Mouse (Mus musculus): ENCODE data around the gene Spef2.
"Not testable (repeated sequence)": the region's sequence is repeated elsewhere in the genome, so short reads cannot be mapped to it uniquely, and the experiment has no call there.

Gene Spef2

DNA sequence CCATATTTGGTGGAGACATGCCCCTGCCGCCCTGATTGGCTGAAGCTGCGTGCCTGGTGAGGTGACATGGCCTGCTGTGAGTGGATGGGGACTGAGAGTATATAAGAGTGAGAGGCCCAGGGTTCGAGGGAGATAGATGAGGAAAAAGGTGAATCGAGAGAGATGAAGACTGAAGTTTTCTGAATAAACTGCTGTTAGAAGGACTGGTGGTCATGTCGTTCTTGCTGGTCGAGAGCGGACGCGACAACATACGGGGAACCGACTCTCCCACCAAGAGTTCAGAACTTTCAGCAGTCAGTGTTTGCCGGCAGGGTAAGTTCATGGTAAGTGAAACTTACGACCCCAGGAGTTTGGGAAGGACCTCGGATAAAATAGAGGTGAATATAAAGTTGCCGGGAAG is 191.4 kb downstream of the Spef2 start:
- DNase-seq (ENCODE audit: low spot score in 2 of 2), result not testable (repeated sequence)

DNA sequence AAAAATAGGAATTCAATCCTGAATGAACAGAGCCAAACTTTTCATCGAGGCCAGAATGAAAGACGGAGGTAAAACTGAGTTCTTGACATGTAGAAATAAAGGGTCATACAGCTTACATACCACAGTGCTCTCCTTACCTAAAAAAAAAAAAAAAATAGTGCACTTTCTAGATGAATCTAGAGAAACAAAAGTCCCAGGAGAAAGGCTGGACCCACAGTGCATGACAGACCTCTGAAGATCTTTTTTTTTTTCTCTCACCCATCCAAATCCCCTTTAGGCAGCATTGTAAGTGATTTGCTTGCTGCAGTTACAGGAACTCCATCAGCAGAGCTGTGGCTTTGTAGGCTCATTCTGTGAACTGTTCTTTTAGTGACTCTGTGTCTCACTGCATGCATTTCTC is 199.7 kb downstream of the Spef2 start:
- no peak for DNase-seq (ENCODE audit: low spot score in 2 of 2)

DNA sequence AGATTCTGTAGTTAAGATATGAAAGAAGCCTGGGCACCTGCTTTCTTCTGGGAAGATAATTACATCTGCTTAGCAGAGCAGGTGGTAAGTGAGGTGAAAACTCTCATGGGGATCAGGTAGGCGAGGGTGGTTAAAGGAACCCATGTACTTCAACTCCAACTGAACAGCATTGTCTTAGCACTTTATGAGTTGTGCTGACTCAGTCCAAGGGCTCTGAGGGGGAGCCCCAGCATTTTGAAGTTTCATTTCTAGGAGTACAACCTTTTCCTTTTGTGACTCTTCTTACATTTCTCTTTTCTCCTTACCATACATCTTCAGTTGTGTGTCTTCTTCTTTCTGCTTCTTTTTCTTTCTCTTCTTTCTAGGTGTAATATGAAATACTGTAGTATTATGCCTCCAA is 213.5 kb downstream of the Spef2 start:
- no peak for DNase-seq (ENCODE audit: low spot score in 2 of 2)

DNA sequence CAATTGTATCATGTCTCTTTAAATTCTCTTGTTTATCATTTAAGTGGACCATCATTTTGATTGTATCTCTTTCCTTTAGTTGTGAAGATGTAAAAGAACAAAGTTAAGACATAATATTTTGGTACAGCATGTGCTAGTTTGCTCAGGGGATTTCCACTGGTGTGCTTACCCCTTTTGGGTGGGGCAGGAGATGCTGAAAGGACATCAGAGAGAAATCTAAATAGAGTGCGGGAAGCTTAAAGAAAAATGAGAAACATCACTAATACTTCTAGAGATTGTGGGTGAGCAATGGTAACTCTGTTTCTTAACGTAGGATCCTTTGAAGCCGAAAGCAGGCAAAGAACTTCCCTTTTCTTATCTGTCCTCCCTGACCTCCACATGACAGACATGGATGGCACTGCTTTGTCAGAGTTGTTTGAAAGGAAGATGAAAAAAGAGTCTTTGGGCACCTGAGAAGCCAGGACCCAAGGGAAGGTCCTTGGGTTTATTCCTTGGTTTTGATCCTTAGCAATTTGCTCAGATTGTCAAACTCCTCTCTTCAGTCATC is 215.2 kb downstream of the Spef2 start:
- DNase-seq (ENCODE audit: low spot score in 2 of 2), result no peak

DNA sequence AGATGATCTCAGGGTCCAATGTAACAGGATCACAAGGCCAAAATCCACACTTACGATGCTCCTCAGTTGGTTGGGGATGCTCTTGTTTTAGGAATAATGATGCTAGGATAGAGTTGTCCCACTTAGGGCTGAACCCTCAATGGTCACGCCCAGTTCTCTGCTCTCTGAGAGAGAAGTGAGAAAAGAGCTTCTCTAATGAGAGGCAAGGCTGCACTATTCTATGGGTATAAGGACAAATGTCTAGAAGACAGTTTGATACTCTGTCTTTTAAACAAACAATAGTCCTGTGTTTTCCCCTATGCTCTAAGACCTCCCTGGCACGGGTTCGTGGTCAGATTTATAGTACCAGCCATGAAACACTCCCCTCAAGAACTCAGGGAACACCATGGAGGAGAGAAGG is 218.6 kb downstream of the Spef2 start, which contains the start of gene Il7r:
Gene Il7r, minus strand, starts transcription at position 101 of the 400 bp plus-strand sequence.
- DNase-seq (ENCODE audit: low spot score in 2 of 2), result no peak

DNA sequence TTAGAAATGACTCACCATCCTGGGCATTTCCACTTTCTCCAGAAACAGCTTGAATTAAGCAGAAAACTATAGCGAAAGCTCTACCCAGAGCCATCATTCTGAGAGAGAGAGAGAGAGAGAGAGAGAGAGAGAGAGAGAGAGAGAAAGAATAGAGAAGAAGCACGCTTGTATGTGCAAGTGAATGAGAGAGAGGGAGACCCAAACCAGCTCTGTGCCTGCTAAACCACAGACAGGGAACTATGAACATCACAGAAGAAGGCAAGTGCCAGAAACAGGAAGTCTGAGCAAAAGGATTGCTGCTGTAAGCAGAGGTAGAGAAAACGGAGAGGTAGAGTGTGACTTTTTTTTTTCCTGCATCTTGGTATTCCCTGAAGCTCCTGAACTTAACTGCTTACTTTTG is 219.0 kb downstream of the Spef2 start:
- no peak for DNase-seq (ENCODE audit: low spot score in 2 of 2)

Data from frontal cortex, postnatal 14 days (tissue).